Mouse (Mus musculus) lung, postnatal 0 days (tissue): ENCODE results near the gene Srebf2.

Experiments
- CTCF ChIP-seq: IDR thresholded peaks from 2 replicates; pipeline ENCODE4 v1.5.1; 2016; ENCODE audit warnings: antibody characterized with exemption, mild to moderate bottlenecking
- EP300 ChIP-seq: IDR thresholded peaks from 2 replicates; pipeline ENCODE4 v1.6.1; 2016; ENCODE audit warnings: antibody characterized with exemption, mild to moderate bottlenecking, control low read depth

DNA sequence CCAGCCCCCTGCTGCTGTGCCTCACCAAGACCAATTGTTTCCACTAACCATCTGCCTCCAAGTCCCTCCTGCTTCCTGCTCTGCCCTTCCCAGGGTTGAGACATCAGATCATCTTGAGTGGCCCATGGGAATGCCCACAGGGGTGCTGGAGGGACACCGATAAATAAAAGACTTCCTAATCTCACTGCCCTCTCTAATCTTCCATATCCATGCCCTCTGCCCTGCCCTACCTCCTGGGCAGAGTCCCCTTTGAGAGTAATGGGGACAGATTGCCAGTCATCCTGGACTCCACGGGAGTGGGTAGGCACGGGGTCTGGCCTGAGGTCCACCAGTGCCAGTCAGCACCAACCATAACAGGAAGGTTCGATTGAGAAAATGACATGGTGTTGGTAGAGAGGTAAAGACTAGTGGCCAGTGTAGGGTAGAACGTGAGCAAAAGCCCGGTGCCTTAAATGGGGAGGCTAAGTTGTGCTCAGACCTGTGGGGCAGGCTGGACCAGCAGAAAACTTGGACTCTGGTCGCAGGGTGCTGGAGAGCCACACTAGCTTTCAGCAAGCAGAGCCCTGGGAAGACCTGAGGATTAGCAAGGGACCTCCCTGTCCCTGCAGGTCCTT, 77.7 kb downstream of the Srebf2 start:
- TF ChIP-seq CTCF (no peak), EP300 (no peak)
